Mouse (Mus musculus): Measurements from ENCODE around the gene Iqcb1. TPM values are rescaled to one million over a fixed set of nuclear protein-coding genes. Genes with fewer than 3 reads are reported as not detected.
"Not testable (repeated sequence)": the region's sequence is repeated elsewhere in the genome, so short reads cannot be mapped to it uniquely, and the experiment has no call there.

Gene Iqcb1
- 10 to 100 TPM; 11.8 to 20.6 TPM for polyA plus RNA-seq (2017; shearing (Covaris generic))

DNA sequence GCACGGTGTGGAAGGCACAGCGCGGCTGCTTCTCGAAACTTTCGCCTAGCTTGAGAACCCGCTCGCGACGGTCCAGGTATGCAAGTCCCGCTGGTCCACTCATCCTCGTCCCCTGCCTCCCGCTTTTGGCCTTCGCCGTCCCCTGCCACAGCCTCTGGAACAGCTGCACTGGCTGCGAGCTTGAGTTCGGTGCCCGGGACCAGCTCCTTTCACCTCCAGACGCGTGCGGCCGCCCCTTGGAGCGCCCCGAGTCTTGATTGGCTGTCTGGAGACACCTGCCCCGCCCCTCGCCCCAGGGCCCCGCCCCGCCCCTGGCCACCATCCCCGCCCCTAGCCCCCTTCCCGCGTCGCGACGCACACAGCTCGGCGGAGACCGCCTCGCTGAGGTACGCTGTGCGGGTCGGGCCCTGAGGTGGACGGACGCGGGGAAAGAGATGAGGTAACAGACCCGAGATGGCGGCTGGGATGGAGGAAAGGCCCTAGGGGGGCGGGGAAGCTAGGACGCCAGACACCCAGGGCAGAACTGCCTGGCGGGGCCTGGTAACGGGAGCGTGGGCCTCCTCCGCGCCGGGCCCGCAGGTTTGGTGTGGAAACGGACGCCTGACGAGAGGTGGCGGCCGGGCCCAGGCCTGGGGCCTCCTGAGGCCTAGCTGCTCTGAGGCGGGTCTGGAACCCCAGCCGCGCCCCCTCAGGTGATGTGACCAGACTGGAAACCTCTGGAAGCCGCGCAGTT is at the start of gene Iqcb1:
Gene Iqcb1 (plus strand): TSS at position 332 of the 733 bp plus-strand sequence.
- ATAC-seq = peak; percentile 88

DNA sequence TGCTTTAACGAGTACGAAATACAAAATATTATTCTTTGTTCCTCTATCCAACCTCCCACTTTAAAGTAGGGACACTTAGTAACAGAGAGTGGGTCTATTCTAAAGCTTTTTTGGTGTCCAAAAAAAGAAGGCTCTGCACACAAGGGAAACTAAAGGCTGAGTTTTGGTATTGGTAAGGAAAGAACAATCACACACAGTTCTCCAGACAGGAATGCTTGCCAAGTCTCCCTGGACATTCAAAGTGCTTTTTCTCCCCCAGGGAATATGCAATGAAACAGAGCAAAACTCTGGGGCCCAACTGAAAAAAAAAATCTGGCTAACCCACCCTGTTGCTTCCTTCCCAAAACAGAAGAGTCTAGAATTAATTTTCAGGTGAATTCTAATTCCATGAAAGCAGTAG is 44.0 kb upstream of the Iqcb1 start:
- no peak for ATAC-seq

DNA sequence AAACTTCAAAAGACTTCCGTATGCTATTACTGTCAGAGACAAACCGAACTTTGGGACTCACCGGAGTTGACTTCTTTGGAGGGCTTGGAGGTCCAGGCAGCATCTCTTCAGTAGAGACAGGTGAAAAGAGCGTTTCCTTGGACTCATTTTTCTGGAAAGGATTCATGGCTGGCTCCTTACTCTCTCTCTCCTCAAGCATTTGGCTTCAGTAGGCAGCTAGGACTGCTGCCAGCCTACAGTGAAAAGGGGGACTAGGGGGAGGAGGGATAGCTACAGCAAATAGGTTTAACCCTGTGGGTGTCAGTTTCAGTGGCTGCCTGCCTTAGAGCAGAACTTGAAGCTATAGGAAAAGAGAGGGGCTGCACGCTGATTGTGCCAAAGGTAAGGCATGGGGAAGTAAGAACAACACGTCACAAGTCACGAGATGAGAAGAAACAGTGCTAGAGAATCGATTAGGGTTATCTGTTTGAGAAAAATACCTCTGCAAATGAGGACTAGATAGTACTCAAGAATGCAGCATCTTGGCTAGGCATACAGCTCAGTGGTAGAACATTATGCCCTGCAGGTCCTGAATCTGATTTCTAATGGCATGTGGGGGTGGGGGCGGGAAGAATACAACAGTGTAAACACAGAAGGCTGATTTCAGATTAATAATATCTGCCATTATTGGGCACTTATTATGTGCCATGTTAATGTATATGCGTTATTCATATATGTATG is 43.4 kb upstream of the Iqcb1 start, which contains the start of gene Slc15a2:
Gene Slc15a2 (minus strand): TSS at position 369 of the 720 bp plus-strand sequence.
- ATAC-seq = no peak

DNA sequence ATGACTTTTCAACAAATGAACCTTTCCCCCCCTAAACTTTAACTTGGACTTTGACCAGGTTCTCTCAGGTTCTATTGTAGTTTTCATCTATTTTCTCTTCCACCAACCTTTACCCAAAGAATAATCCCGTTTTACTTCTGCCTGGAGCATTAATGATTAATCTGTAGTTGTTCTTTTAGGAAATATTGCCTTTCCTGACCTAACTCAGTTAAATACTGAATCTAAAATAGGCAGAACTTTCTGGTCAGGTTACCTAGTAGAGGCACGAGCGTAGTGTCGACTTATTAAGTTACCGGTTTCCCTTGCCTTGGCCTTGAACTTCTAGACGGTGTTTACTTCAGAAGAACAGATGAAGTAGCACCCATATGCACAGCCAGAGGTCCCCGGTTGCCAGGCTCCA is 41.7 kb upstream of the Iqcb1 start:
- no peak for ATAC-seq

DNA sequence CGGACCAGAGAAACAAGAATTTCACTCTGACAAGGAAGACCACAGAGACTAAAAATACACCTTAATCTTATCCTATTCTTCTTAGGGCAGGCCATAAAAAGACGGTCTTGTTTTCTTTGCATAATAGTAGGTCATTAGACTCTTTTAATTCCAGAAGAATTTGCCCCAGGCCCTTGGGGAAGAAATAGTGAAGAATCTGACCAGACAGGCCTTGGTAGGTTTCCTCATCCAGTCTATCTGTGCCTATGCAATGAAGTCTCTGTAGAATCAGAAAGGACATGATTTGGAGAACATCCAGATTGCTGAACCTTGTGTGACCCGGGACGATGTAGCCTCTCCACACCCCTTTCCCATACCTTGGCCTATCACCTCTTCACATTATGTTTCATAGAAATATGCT is 38.0 kb upstream of the Iqcb1 start:
- no peak for ATAC-seq

DNA sequence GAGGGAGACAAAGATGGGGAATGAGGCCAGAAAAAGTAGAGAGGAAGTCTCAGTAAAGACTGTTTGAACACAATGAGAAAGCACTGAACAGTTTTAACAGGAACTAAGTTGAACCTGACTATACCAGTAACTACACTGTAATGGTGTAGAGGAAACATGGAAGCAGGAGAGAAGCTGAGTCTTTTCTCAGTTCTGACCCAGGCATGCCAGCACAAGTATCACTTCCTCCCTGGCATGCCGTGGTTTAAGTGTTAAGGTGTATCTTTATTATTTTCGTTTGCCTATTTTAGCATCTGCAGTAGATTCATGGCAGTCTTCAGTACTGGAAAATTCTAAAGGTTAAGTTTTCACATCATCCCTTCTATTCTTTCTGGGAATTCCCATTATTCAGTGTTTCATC is 33.2 kb upstream of the Iqcb1 start:
- ATAC-seq = no peak

DNA sequence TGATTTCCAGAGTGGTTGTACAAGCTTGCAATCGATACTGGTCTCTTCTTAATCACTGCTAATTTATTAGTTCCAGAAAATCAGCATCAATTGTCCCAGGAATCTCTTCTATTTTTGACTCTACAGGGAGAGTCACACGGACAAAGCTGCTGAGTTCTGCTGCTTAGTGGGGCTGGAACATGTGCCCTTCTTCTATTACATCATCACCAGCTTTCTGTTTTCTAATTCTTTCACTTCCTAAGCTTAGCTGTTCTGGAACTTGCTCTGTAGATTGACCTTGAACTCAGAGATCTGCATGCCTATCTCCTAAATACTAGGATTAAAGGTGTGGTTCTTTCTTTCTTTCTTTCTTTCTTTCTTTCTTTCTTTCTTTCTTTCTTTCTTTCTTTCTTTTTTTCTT is 29.9 kb upstream of the Iqcb1 start:
- ATAC-seq = no peak

DNA sequence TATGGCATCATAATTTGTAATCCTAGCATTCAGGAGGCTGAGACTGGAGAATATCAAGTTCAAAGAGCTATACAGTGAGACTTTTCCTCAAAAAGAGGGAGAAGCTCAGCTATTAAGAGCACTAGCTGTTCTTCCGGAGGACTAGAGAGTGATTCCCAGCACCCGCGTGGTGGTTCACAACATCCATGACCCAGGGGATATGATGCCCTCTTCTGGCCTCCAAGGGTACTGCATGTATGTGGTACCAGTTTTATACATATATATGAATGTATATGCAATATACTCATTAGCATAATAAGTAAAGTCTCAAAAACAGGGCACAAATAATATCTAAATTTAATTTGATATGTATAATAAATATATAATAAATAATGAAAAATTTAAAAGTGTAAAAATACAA is 25.8 kb upstream of the Iqcb1 start:
- no peak for ATAC-seq

DNA sequence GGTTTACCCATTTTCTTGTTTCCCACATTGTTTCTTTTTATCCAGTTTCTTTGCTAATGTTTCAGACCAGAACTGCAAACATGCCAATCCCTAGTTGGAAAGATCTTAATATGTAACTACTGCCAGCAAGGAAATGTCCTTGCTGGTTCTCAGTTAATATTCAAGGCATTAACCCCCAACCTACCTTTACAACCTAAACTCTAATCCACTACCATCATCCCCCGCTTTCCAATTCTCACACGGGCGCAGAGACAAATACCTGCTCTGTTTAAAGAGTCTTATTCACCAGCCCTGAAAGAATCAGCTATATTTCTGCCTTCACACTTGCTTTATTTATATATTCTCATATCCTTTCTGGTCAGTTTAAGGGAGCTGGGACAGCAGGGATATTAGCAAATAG is 19.6 kb upstream of the Iqcb1 start:
- no peak for ATAC-seq

DNA sequence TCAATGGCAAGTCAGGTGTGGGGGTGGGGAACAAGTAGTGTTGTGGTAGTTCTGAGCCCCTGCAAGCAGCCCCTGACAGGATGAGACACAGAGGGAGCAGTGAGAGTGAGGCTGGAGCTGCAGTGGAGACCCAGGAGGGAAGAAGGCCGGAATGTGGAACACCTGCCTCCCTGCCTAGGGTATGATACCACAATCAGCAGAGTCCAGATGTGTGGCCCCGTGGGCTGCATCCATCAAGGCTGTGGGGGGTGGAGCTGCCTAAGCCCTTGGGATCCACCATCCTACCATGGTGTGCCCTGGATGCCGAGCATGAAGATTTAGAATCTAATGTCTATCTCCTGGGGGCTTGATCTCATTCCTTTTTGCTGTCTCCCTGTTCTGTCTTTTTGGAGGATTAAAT is 14.5 kb upstream of the Iqcb1 start:
- no peak for ATAC-seq

DNA sequence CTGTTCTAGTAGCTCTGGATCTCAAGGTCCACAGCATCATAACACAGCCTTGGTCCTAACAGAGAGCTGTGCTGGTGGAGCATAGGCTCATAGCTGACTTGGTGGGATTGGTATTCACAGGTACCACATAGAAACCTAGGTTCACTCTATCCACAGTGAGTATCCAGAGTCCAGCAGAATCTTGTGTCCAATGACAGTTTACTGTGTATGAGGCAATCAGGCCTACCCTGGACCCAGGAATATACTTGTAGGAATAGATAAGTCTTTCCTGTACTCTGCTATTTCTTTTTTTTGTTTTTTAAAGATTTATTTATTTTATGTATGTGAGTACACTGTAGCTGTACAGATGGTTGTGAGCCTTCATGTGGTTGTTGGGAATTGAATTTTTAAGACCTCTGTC is 11.3 kb upstream of the Iqcb1 start:
- ATAC-seq = no peak

DNA sequence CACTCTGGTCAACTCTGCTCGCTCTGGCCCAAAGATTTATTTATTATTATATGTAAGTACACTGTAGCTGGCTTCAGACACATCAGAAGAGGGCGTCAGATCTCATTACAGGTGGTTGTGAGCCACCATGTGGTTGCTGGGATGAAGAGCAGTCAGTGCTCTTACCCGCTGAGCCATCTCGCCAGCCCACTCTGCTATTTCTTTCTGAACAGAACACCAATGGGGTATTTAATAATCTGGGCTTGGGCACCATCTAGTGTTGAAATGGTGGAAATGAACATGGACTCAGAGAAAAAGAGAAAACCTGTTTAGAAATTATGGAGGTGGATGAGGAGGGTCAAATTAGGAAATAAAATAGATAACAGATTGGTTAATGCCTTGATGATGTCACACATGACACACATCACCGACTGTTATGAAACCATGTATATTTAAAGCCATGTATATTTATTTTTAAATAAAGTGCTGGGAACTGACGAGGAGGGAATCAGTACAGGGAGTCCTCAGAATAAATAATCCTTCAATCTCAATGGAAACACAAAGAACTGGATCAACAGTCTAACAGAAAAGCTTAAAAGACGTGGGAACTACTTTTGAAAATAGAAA is 10.8 kb upstream of the Iqcb1 start:
- ATAC-seq = peak; percentile 99

DNA sequence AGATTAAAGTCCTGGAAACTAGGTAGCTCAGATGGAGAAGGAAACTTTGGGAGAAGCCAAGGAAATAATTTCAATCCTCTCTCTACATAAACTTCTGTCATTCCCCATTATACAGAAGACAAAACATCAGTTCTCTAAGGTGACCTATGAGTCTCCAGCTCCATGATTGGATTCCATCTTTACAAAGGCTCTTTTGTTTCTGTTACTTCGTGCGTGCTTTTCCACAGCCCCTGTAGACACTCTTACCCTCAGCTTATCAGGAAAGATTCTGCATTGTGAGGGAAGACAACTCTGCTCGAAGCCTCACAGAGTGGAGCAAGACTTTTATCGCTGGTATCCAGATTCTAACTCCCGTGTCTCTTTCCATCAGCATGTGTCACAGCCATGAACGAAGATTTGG is 8.2 kb upstream of the Iqcb1 start:
- no peak for ATAC-seq

DNA sequence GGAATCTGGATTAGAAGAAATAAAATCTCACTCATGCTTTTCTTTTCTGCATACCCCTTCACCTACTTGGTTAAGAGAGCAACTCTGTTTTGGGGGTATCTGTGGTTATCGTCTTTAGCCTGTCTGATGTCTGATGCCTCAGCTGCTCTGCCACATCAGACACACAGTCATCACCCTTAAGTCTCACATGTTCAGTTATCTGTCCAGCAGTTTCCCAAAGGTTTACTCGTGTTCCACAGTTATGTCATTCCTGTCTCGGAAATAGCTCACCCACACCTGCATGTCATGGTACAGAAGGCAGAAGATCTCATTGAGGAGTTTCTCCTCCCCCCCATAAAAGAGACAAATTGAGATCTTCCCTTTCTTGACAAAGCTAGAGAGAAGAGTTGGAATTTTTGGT is 7.4 kb upstream of the Iqcb1 start:
- ATAC-seq = no peak

DNA sequence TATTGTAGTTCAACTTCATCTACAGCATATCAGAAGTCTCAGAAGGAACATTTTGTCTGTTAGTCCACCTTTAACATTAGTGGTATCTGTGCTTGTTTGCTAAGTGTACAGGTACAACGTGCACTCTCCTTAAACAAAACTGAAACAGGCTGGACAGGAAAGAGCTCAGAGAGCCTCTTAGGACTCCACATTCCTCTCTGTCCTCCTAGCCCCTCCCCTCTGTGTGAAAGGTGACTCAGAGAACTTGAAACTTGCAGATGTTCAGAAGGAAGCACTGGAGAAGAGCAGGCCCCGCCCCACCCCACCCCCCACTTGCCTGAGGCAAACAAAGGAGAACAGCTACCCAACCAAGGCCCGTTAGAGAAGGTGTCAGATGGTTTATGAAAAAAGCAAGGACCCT is 6.7 kb upstream of the Iqcb1 start:
- ATAC-seq = no peak

DNA sequence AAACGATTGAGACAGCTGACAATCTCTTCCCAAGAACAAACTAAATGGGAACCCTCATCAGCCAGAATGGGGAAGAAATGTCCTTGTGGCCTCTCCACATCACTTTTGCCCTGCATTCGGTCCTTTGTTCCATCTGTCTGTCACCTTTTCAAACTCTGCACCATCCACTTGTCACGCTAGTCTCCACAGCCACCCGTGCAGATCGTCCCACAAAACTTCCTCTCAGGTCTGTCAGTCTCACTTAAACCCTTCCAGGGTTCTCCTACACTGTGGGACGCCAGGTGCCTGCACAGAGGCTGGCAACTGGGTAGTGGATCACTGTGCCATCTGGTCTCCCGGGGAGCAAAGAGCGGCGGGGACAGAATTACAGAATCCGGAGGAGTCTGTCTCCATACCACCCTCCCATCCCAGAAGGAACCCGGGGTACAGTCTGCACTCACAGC is 553 bp upstream of the Iqcb1 start:
- peak; percentile 31 for ATAC-seq

DNA sequence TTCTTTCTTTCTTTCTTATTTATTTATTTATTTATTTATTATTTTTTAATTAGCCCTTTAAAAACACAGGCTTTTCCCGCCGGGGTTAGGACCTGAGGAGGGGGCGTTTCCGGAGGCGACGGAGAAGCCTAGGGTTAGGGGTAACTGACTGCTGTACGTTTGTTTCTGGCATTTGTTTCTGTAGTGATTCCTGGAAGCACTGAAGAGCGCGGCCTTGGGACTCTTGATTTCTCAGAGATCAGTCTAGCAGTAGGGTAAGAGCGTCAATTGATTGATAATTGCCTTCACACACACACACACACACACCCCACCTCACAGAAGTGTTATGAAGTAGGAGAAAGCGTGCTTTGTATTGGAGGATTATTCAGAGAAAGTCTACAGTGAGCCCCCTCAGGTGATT is 635 bp downstream of the Iqcb1 start:
- ATAC-seq = no peak

DNA sequence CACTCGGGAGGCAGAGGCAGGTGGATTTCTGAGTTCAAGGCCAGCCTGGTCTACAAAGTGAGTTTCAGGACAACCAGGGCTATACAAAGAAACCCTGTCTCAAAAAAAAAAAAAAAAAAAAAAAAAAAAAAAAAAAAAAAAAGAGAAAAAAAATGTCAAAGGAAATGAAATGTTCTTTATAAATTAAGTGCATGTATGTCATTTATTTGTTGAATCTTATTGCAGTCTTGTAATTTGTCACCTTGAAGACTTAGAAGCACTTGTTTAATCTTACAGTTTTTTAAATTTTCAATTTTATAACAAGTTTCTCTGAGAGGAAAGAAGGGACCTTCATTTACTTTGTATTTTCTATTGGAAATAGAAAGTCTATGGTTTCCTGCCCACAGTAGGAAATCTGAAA is 18.7 kb downstream of the Iqcb1 start:
- not testable (repeated sequence) for ATAC-seq

DNA sequence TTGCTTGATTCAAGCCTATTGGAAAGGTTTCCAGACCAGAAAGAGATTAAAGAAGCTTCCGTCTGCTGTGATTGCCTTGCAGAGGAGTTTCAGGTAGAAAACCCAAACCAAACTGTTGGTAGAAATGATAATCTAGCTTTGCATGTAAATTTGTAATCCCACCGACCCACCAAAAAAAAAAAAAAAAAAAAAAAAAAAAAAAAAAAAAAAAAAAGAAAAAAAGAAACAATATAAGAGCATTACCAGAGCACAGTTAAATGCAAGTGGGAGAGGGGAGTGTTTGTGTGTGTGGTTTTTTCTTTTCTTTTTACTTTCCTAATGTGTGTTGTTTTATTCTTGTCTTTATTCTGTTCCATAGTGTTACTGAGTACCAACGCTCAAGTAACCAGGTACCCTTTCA is 23.0 kb downstream of the Iqcb1 start:
- ATAC-seq = no peak

DNA sequence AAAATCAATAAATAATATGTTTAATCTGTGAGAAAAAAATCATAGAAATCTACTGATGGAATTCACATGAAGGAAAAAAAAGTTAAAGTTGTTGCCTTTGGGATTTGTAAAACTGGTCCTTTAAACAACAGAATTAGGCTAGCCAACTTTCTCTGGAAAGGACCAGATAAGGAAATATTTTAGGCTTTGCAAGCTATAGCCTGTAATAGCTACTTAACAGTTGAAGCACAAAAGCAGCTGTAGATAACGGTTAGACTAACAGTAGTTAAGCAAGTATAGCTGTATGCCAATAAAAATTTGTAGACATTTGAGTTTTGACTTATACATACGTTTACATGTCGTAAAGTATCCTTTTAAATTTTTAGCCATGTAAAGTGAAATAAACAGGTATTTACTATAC is 35.4 kb downstream of the Iqcb1 start:
- no peak for ATAC-seq

DNA sequence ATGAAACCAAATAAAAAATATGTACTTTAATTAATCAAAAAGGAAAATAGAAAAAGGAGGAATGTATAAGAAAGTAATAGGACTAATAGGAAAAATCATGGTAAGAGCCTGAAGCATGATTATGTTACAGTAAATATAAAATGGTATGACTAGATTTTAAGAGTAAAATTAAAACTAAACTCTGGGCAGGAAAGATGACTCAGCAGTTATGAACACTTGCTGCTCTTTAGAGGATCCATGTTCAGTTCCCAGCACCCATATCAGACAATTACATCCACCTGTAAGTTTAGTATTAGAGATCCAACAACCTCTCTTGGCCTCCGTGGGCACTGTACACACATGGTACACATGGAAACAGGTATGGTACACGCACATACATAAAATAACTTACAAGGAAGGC is 41.3 kb downstream of the Iqcb1 start:
- ATAC-seq = no peak

DNA sequence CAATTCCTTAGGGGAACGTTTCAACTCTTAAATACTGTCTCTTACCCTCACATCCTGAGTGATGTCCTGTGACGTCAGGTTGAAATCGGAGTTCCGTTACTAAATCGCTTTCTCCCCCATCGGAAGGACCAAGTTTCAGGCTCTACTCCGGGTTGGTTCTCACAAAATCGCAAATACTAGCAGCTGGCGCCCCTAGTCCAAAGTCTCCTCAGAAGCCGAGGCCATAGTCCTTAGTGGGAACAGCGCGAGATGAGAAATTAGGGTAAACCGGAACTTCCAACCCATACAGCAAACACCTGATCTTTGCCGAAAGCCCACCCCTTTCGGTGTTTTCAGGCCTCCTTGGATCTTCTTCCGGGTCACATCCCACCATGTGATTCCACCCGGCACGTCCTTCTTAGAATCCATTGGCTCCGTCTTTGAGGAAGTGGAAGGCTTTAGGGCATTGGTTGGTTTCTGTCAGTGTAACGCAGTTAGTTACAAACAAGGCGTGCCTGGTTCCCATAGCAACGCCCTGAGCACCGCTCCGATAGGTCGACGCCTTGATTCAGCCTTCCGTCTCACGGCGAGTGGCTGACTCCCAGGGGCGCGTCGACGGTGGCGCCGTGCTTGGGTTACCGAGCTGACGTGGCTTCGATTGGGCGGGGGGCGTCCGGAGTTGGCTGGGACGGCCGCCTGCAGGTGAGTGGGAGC is 46.5 kb downstream of the Iqcb1 start, which contains the start of the genes Eaf2 and Golgb1:
Gene Eaf2 (minus strand): TSS at position 421 of the 693 bp plus-strand sequence.
Gene Golgb1 (plus strand): TSS at position 558 of the 693 bp plus-strand sequence.
- peak; percentile 95 for ATAC-seq

DNA sequence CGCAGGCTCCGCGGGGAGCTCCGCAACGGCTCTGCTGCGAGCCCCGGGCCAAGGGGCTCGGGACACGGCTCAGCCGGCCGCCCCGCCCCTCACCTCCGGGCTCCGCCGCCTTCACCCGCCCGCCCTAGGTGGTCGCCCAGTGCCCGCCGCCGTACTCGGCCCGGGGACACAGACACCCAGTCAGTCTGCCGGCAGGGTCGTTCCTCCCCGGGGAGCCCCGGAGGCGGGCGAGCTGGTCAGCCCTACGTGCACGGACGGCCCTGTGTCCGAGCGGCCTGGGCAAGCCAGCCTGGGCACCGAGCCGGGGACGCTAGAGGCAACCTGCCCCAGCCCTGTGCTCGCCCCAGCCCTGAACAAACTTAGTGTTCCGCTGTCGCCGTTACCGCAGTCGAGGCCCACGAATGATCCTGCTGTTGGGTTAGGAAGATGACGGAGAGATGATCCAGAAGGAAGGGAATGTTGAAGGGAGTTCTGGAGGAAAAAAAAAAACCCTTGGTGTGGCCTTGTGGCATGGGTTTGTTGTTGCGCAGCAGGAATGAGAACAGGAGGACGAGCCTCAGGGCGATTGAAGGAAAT is 47.2 kb downstream of the Iqcb1 start:
- no peak for ATAC-seq
